Mouse (Mus musculus): Measurements from ENCODE around the gene Ripk3.

The Ripk3 gene

DNA sequence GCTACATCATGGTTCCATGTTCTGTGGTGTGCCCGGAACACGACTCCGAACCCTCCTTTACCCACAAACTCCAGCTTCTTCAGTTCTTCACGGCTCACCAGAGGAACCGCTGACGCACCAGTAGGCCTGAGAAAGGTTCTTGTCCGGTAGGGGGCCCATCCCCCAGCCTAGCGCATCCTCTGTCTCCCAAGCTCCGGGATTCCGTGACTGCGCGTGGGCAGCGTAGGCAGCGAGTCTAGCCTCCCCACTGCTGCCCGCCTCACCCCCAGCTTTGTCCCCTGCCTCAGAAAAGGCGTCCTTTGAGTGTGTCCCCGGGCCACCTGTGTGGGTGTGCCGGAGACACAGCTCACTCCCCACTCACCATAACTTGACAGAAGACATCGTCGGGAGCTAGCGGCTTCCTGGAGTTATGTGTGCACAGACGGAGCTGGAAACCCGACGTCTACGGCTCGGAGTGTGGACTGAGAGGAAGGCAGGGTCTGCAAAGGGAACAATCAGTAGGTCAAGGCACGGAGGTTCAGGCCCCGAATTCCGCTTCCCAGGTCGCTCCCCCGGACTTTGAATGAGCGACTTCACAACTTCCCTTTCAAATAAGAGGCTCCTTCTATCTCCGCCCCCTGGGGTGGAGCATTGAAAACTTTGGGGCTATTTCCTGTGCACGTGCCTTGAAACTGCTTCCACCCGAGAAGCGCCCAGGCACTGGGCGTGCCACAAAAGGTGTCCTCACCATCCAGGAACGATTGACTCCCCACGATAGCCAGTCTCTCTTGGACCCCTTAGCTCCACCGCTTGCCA is at the start of gene Ripk3:
Gene Ripk3, minus strand, starts transcription at position 610 of the 795 bp plus-strand sequence.
- in situ Hi-C loops (cut with MboI; ENCODE audit: low pct_unique_long_range_greater_than_20kb in 1 of 2, low sequenced_read_pairs in 2 of 2, unreplicated experiment in 1 of 2) = no loop called here

DNA sequence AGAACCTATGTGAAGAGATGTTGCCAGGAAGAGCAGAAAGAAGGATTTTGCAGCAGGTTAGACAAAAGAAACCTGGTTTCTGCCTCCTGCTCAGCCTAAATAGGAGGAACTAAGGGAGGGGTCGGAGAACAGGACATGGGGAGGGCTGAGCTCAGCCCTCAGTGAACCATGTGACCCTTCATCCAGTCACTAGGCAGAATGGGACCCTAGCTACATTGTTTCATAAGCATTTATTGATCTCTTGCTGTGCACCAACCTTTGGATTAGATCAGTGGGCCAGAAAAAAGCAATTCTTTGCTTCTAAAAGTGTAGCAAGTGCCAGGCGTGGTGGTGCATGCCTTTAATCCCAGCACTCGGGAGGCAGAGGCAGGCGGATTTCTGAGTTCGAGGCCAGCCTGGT is 49.6 kb upstream of the Ripk3 start:
- in situ Hi-C loops (cut with MboI; ENCODE audit: low pct_unique_long_range_greater_than_20kb in 1 of 2, low sequenced_read_pairs in 2 of 2, unreplicated experiment in 1 of 2) = no loop called here

DNA sequence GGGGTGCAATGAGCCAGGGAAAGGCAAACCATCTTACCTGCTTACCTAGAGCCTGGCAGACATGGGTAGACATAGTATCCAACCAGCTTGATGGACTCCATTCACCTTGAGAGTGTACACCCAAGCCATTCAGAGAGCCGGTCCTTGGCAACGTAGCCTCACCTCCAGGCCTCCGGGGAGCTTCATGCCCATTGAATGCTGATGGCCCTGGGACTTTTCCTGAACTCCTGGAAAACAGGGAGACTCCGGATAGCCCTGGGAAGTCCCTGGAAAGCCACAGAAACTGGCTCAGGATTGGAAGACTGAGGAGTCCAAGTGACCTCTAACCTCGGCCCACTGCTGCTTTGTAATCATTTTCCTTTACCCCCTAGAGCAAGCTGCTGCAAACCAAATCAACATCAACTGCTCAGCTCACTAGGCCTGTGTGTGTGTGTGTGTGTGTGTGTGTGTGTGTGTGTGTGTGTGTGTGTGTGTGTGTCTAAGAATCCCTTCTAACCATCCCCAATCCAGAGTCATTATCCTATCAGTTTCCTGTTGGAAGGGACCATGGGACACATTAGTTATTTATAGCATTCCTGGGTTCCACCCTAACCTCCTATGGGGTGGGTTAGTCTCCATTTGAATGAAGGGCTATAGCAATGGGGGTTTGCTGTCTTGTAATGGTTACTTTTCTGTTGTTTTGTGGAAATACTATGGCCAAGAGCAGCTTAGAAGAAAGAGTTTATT is 46.3 kb upstream of the Ripk3 start:
- in situ Hi-C loops (cut with MboI; ENCODE audit: low pct_unique_long_range_greater_than_20kb in 1 of 2, low sequenced_read_pairs in 2 of 2, unreplicated experiment in 1 of 2) = no loop called here

DNA sequence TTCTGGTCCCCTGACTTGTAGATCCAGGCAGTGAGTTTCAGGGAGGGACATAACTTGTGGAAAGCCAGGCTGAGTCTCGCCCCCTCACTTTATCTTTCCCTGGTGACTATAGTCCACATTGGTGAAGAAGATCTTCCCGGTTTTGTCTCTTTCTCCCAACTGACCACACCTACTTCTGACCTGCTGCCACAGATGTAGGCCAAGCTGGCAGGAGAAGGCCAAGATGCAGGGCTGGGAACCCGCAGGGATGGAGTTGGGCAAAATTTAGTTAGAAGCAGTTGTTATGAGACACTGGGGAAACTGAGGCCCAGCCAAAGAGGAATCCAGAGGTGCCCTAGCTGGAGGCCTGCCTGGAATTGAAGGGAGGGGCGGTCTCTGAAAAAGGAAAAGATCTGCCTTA is 44.5 kb upstream of the Ripk3 start:
- in situ Hi-C loops (cut with MboI; ENCODE audit: low pct_unique_long_range_greater_than_20kb in 1 of 2, low sequenced_read_pairs in 2 of 2, unreplicated experiment in 1 of 2) = no loop called here

DNA sequence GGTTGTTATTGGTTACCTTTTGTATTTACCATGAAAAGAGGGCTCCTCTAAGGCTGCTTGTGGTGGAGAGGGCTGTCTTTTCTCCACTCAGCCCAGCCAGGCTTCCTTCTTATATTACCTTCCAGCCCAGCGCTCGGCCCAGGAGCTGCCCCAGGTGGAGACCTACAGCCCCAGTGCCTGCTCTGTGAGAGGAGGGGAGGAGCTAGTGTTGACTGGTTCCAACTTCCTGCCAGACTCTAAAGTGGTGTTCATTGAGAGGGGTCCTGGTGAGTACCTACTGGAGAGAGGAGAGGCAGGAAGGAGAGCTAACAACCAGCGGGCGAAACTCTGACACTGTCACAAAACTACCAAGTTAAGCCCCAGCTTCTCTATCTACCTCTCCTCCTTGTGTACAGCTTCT is 41.7 kb upstream of the Ripk3 start:
- in situ Hi-C loops (cut with MboI; ENCODE audit: low pct_unique_long_range_greater_than_20kb in 1 of 2, low sequenced_read_pairs in 2 of 2, unreplicated experiment in 1 of 2) = no loop called here

DNA sequence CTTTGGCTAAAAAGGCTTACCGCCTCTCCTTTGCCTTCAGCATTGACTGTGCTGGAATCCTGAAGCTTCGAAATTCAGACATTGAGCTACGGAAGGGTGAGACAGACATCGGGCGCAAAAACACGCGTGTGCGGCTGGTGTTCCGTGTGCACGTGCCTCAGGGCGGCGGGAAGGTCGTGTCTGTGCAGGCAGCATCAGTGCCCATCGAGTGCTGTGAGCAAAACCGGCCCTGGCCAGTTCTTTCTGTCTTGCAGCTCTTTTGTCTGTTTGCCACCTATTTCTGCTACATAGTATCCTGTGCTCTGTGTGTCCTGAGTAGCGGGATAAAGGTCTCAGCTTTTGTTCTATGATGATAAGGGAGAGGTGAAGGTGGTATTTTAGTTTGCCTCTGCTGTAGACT is 41.2 kb upstream of the Ripk3 start:
- in situ Hi-C loops (cut with MboI; ENCODE audit: low pct_unique_long_range_greater_than_20kb in 1 of 2, low sequenced_read_pairs in 2 of 2, unreplicated experiment in 1 of 2) = no loop called here

DNA sequence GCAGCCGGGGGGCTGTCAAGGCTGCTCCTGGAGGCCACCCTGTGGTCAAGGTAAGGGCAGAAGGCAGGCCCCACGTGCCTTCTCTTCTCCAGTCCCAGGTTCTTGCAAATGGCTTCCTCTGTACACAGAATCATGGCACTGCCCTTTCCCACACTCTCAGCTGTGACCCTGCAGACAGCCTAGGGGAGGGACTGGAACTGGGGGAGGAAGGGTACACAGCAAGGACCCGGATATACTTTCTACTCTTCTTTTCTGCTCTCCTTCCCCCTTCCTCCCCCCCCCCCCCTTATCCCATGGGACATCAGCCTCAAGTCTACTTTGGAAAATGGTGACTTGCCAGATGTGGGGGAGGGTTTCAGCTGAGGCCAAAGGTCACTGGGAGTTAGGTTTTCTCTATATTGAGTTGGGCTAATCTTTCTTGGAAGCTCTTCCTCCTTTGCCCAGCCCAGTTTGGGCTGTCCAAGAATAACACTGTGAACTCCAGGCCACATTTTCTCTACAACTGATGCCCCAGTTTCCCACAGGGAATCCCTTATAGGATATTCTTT is 40.1 kb upstream of the Ripk3 start:
- in situ Hi-C loops (cut with MboI; ENCODE audit: low pct_unique_long_range_greater_than_20kb in 1 of 2, low sequenced_read_pairs in 2 of 2, unreplicated experiment in 1 of 2) = no loop called here

DNA sequence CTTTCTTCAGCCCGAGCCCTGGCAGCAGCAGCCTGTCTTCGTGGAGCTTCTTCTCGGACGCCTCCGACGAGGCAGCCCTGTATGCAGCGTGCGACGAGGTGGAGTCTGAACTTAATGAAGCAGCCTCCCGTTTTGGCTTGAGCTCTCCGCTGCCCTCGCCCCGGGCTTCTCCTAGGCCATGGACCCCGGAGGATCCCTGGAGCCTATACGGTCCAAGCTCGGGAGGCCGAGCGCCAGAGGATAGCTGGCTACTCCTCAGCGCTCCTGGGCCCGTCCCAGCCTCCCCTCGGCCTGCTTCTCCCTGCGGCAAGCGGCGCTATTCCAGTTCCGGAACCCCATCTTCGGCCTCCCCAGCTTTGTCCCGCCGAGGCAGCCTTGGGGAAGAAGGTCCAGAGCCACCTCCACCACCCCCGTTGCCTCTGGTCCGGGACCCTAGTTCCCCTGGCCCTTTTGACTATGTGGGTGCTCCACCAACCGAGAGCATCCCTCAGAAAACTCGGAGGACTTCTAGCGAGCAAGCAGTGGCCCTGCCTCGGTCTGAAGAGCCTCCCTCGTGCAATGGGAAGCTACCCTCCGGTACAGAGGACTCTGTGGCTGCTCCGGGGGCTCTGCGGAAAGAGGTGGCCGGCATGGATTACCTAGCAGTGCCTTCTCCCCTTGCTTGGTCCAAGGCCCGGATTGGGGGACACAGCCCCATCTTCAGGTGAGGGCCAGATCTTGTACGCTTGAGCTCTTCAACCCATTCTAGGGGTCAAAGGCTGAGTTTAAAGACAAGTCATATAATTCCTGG is 38.1 kb upstream of the Ripk3 start:
- in situ Hi-C loops (cut with MboI; ENCODE audit: low pct_unique_long_range_greater_than_20kb in 1 of 2, low sequenced_read_pairs in 2 of 2, unreplicated experiment in 1 of 2) = no loop called here

DNA sequence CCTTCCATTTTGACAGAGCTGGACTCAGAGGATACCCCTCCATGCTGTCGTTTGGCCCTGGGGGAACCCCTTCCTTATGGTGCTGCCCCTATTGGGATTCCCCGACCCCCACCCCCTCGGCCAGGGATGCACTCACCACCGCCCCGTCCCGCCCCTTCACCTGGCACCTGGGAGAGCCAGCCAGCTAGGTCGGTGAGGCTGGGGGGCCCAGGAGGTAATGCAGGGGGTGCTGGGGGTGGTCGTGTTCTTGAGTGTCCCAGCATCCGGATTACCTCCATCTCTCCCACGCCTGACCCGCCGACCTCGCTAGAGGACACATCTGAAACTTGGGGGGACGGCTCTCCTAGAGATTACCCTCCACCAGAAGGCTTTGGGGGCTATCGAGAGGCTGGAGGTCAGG is 37.5 kb upstream of the Ripk3 start:
- in situ Hi-C loops (cut with MboI; ENCODE audit: low pct_unique_long_range_greater_than_20kb in 1 of 2, low sequenced_read_pairs in 2 of 2, unreplicated experiment in 1 of 2) = no loop called here

DNA sequence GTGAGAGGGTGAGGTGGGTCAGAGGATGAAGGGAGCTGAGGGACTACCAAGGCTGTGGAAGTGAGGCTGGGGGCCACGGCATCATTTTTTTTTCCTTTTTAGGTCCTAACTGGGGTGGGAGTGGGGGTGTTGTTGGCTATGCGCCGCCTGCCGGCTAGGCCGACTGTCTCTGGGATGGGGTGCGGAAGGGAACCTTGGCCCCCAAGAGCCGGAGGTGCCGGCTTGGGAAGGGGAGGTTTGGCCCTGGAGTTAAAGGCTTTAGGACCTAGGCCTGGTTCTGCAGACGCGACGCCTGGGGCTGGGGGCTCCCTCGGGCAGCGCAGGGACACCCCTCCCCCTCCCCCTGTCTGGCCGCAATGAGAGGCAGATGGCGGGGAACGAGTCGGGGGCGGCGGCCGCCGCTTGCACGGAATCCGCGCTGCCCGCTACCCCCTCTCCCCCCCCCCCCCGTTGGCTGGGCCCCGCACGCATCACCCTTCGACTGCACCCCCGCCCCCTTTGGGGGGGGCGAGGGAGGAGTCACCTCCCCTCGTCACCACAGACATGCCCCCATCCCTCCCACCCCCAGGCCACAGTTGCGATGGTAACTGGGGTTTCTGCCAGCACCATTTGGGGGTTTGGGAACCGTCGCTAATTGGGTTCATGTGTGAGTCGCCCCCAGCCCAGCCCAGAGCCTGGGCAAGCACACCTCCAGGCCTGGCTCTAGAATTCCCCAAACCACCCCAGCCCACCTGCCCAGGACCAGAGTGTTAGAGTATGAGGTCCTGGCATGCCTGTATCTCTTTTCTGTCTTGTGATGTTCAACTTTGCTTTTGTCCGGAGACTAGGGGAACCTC is 36.8 kb upstream of the Ripk3 start:
- in situ Hi-C loops (cut with MboI; ENCODE audit: low pct_unique_long_range_greater_than_20kb in 1 of 2, low sequenced_read_pairs in 2 of 2, unreplicated experiment in 1 of 2) = no loop called here

DNA sequence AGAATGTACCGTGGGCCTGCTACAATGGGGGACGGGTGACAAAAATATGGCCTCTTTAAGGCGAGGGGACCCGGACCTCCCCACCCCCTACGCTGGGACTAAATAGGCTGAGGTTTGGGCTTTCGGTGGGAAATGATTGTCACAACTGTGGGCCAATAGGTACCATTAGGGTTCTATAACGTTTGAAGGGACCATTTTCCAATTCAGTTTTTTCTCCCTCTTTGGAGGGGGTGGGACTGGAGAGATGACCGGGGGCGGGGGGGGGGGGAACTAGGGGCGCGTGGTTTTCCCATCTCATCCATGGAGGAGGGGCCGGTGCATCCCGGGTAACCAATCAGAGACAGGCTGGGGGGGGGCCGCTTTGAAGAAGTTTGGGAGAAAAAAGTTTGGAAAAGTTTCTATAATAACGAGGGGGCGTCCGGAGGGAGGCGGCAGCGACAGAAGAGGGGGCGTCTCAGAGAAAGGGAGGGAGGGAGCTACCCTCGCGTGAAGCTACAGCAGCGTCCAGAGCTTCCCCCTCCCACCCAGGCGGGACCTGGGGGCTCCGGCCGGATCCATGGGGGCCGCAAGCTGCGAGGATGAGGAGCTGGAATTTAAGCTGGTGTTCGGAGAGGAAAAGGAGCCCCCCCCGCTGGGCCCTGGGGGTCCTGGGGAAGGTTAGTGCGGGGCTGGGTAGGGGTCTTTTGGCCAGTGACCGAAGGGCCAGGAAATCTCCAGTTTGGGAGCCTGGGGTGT is 36.0 kb upstream of the Ripk3 start:
- in situ Hi-C loops (cut with MboI; ENCODE audit: low pct_unique_long_range_greater_than_20kb in 1 of 2, low sequenced_read_pairs in 2 of 2, unreplicated experiment in 1 of 2) = loop anchor here (5.0 kb wide), 1 partner anchor 38 kb away; no protein-coding TSS in a partner anchor

DNA sequence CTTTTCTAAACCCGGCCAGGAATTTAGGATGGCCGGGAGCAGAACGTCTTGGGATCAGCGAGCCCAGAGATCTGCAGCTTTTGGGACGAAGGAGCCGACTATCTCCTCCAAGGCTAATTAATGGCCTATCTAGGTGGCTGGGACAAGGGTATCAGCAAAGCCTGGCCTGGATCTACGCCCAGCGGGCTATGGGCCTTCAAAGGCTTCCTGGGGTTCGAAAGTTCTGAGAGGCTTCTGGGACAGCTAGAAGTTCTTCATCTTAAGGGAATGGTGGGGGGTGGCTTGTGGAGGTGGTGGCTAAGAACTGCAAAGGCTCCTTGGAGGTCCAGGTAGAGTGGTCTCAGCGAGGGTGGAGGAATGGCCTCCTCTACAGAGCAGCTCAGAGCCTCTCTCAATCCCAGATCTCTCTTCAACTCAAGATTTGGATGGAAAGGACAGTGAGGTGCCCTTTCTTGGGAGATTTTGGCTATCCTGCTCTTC is 35.4 kb upstream of the Ripk3 start:
- in situ Hi-C loops (cut with MboI; ENCODE audit: low pct_unique_long_range_greater_than_20kb in 1 of 2, low sequenced_read_pairs in 2 of 2, unreplicated experiment in 1 of 2) = loop anchor here (5.0 kb wide), 1 partner anchor 38 kb away; no protein-coding TSS in a partner anchor

DNA sequence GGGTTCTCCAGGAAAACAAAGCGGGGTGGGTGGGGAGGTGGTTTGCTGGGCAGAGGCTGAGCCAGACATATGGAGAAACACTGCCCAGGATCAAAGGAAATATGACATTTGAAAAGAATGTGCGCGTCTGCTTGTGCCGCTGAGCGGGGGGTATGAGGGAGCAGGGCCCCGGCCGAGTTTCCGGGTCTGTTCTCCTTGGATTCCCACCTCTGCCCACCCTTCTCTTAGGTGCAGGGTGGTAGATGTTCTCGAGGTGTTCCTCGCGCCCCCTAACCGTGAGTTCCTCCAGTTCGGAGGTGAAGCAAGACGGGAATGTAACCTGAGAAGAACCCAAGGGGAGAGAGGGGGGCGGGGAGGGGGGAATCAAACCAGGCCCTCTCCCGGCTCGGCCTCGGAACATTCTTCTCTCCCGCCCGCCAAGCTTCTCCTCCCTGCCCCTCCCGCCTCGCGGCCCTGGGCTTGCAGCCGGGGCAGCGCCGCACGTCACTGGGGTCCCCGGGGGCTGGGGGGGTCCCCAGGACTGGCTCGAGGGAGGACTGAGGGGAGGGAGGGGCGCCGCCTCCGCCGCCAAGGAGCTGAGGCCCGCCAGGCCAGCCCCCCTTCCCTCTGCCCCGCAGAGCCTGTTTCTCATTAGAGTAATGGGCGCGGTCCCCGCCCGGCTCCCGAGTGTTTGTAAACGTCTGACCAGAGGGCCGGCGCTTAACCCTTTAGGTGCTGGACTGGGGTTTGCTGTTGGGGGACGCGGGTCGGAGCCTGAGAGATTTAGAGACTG is 34.5 kb upstream of the Ripk3 start, which contains the start of gene Nfatc4:
Gene Nfatc4, plus strand, starts transcription at position 154 of the 772 bp plus-strand sequence.
- in situ Hi-C loops (cut with MboI; ENCODE audit: low pct_unique_long_range_greater_than_20kb in 1 of 2, low sequenced_read_pairs in 2 of 2, unreplicated experiment in 1 of 2) = loop anchor here (5.0 kb wide), 1 partner anchor 39 kb away; no protein-coding TSS in a partner anchor

DNA sequence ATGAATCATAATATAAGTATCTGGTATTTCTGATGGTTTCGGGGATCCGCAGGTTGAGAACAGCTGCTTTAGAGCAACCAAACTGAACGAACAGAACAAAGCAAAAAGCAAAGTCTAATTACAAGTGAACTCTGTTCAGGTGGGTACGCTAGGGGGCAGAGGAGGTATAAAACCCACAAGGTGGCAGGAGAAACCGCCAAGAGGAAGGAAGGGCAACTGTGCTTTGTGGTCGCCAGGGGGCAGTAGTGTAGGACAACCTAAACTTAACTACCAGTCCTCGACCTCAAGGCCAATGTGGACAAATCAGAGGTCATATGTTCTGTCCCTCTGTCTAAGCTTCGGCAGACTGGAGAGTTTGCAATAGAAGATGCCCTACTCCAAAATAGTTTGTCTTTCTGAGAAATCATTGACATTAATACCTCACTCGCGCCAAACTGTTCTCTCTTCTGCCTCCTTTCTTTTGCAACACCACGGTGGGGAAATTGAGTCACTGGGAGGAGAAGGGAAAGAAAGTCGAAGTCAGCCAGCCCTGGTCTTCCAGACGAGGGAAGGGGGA is 33.8 kb upstream of the Ripk3 start:
- in situ Hi-C loops (cut with MboI; ENCODE audit: low pct_unique_long_range_greater_than_20kb in 1 of 2, low sequenced_read_pairs in 2 of 2, unreplicated experiment in 1 of 2) = loop anchor here (5.0 kb wide), 1 partner anchor 40 kb away; no protein-coding TSS in a partner anchor

DNA sequence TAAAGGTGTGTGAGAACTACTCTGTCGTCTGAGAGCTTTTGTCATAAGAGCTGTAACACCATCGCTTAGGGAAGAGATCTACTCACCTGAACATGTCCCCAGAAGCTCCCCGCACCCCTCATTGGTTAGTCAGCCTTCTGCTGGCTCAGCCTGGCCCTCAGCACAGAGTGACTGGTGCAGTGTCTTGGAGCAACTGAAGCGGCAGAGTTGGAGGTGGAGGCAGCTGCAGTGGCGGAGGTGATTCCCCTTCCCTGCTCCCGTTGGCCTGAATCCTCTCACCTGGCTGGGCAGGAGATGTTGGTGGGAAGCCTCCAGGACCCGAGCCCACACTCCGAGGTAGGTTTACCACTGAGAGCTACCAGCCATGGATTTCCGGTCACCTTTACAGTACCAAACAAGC is 31.9 kb upstream of the Ripk3 start:
- in situ Hi-C loops (cut with MboI; ENCODE audit: low pct_unique_long_range_greater_than_20kb in 1 of 2, low sequenced_read_pairs in 2 of 2, unreplicated experiment in 1 of 2) = loop anchor here (5.0 kb wide), 1 partner anchor 42 kb away; no protein-coding TSS in a partner anchor

DNA sequence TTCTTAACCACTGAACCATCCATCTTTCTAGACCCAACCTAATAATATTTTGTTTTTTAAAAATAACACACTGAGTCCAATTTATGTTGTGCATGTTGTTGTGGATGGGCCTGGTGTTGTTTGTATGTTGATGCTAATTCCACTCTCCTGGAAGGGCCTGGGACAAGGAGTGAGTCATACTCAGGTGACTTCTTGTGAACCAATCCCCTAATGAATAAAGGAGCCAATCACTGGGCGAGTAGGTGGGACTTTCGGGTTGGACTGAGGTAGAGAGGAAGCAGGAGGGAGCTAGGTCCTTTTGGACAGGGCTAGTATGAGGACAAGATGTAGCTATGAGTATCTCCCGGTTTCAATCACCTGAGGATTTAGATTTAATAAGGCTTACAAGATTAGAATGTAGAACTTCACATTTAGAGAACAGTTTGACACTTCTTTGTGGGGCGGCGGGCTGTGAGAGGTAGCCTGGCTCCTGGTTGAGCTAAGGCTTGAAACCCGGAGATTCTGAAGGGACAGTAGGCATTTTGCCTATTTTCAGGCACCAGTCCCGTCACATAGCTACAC is 31.3 kb upstream of the Ripk3 start:
- in situ Hi-C loops (cut with MboI; ENCODE audit: low pct_unique_long_range_greater_than_20kb in 1 of 2, low sequenced_read_pairs in 2 of 2, unreplicated experiment in 1 of 2) = loop anchor here (5.0 kb wide), 1 partner anchor 42 kb away; no protein-coding TSS in a partner anchor
